Mouse (Mus musculus): ENCODE data around the gene Rhobtb1. TPM values are rescaled to one million over a fixed set of nuclear protein-coding genes. Genes with fewer than 3 reads are reported as not detected.
A peak's percentile ranks its signal among the peaks of the same experiment; 100 is the strongest.

Rhobtb1 gene
- polyA plus RNA-seq, 1 experiment from 2014 or later: 41.5 TPM

DNA sequence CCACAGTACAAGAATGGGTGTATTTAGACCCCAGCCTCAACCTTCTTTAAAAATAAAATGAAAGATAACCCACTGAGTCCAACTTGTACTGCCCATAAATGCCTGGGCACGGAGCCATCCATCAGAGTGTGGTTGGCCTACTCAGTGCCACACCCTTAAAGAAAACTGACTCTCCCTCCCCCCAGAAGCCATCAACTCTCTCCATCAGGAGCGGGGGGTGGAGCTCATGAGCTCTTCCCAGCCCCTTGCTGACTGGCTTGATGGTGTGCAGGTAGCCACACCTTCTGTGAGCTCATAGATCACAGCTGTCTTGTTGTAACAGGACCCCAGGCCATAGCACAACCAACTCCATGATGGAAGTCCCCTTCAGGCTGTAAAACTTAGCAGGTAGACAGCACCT, 6.2 kb downstream of the Rhobtb1 start:
- 65% methylated on average over 2 of the region's 2 CpGs for WGBS (ENCODE audit: insufficient replicate concordance)

DNA sequence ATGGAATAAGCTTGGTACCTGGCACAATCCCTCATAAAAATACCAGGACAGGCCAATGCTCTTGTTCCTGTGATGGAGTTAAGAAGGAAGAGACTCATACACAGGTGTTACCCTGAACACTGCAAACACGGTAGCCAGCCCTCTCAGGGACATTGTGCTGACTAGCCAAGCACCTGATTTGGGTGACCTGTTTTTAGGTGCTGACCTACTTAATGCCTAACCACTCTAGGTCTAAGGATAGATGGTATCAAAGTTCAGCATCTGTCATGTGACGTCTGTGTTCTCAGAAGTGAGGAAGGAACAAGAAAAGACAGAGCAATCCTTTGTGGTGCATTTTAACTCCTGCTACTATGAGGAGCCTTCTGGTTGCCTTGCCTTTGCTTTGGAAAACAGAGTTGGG, 9.6 kb downstream of the Rhobtb1 start:
- H3K9me3 ChIP-seq (ENCODE audit: low read length): no peaks in the 10 kb centered on the region
- no peaks in the 10 kb centered on the region for H3K27me3 ChIP-seq (ENCODE audit: insufficient read depth, low read length)
- H3K9ac ChIP-seq (replicated peaks): no peak overlapping the region
- H3K4me2 ChIP-seq (ENCODE audit: low read depth, low read length): no peak overlapping the region
- H3K4me3 ChIP-seq (ENCODE audit: low read depth, low read length): no peak overlapping the region
- 39% methylated on average over 2 of the region's 2 CpGs for WGBS (ENCODE audit: insufficient replicate concordance)
- DNase-seq (no peak), ATAC-seq (peak; percentile 93)
- H3K4me1 ChIP-seq (ENCODE audit: insufficient read depth): no peaks in the 10 kb centered on the region; the same call in 1 of the 2 replicates
- no peak for TF ChIP-seq EP300 (IDR thresholded peaks at IDR 0.05; ENCODE audit: low read depth)
- no peak for TF ChIP-seq CTCF (IDR thresholded peaks at IDR 0.05; ENCODE audit: low read depth)
- peak overlapping the region; percentile 73 for H3K27ac ChIP-seq (ENCODE audit: low read depth)
- H3K36me3 ChIP-seq (replicated peaks; ENCODE audit: insufficient read depth, low read length): no peaks in the 10 kb centered on the region; the same call in 1 of the 2 replicates

More for the DNA sequence above, 6.2 kb downstream of the Rhobtb1 start:
- ATAC-seq (no peak), DNase-seq (no peak)
- no peak overlapping the region for H3K27ac ChIP-seq (ENCODE audit: low read depth)
- no peak overlapping the region for H3K4me2 ChIP-seq (ENCODE audit: low read depth, low read length)
- TF ChIP-seq EP300 (IDR thresholded peaks at IDR 0.05; ENCODE audit: low read depth): no peak
- TF ChIP-seq CTCF (IDR thresholded peaks at IDR 0.05; ENCODE audit: low read depth): no peak
- no peaks in the 10 kb centered on the region for H3K27me3 ChIP-seq (ENCODE audit: insufficient read depth, low read length)
- no peak overlapping the region for H3K4me3 ChIP-seq (ENCODE audit: low read depth, low read length)
- H3K9me3 ChIP-seq (ENCODE audit: low read length): no peaks in the 10 kb centered on the region
- H3K9ac ChIP-seq (replicated peaks): no peak overlapping the region
- no peaks in the 10 kb centered on the region; the same call in 1 of the 2 replicates for H3K36me3 ChIP-seq (replicated peaks; ENCODE audit: insufficient read depth, low read length)
- no peaks in the 10 kb centered on the region; the same call in 1 of the 2 replicates for H3K4me1 ChIP-seq (ENCODE audit: insufficient read depth)

GRCm38 (mm10) chr10:69161503-69161902, 10.3 kb downstream of the Rhobtb1 start:
- no peak for DNase-seq
- Histone ChIP-seq H3K27me3 (ENCODE audit: insufficient read depth, low read length) (no peaks in the 10 kb centered on the region), H3K4me2 (ENCODE audit: low read depth, low read length) (no peak overlapping the region), H3K4me3 (ENCODE audit: low read depth, low read length) (no peak overlapping the region), H3K4me1 (ENCODE audit: insufficient read depth) (no peaks in the 10 kb centered on the region; the same call in 1 of the 2 replicates), H3K9me3 (ENCODE audit: low read length) (no peaks in the 10 kb centered on the region), H3K27ac (ENCODE audit: low read depth) (peak overlapping the region; percentile 73), H3K9ac (replicated peaks) (no peak overlapping the region), H3K36me3 (replicated peaks; ENCODE audit: insufficient read depth, low read length) (no peaks in the 10 kb centered on the region; the same call in 1 of the 2 replicates)
- no peak for ATAC-seq
- TF ChIP-seq CTCF (IDR thresholded peaks at IDR 0.05; ENCODE audit: low read depth) (no peak), EP300 (IDR thresholded peaks at IDR 0.05; ENCODE audit: low read depth) (no peak)
- 73% methylated on average over 3 of the region's 3 CpGs for WGBS (ENCODE audit: insufficient replicate concordance)

DNA sequence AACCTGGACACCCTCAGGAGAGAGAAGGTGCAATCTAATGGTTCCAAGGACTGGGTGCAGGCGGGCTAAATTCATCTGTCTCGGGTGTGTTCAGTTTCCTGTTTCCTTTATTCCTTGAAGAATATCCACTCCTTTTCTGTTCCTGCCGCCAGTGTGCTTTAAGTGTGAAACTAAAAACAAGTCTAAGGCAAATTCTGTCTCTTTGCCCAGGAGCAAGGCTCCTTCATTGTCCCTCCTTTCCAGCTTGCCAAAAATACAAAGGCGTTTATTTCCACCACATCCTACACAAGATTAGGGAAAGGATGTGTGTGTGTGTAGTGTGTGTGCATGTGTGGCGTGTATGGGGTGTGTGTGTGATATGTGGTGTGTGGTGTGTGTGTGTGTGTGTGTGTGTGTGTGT, 11.3 kb downstream of the Rhobtb1 start:
- H3K4me1 ChIP-seq (ENCODE audit: insufficient read depth): peaks cover 2% of the 10 kb centered on the region; the same call in 1 of the 2 replicates
- no peak overlapping the region for H3K4me3 ChIP-seq (ENCODE audit: low read depth, low read length)
- H3K4me2 ChIP-seq (ENCODE audit: low read depth, low read length): no peak overlapping the region
- DNase-seq: no peak
- 69% methylated on average over 5 of the region's 5 CpGs for WGBS (ENCODE audit: insufficient replicate concordance)
- H3K27ac ChIP-seq (ENCODE audit: low read depth): no peak overlapping the region
- no peaks in the 10 kb centered on the region for H3K9me3 ChIP-seq (ENCODE audit: low read length)
- no peak overlapping the region for H3K9ac ChIP-seq (replicated peaks)
- ATAC-seq: no peak
- H3K27me3 ChIP-seq (ENCODE audit: insufficient read depth, low read length): no peaks in the 10 kb centered on the region
- TF ChIP-seq CTCF (IDR thresholded peaks at IDR 0.05; ENCODE audit: low read depth): no peak
- no peak for TF ChIP-seq EP300 (IDR thresholded peaks at IDR 0.05; ENCODE audit: low read depth)
- H3K36me3 ChIP-seq (replicated peaks; ENCODE audit: insufficient read depth, low read length): no peaks in the 10 kb centered on the region

DNA sequence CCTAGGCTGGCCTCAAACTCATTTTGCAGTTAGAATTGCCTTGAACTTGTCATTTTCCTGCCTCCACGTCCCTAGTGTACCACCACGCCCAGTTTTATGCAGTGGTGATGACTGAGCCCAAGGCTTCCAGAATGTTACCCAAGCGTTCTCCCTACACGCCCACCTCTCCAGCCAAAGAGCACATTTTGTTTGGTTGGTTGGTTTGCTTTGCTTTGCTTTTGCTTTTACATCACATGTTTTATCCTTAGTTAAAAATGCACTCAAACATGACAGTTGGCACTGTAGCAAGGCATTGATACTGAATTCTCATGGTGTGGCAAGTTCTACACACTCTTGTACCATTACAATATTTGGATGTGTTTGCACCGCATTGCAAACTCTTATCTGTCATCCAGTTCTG, 12.0 kb downstream of the Rhobtb1 start:
- Histone ChIP-seq H3K9me3 (ENCODE audit: low read length) (no peaks in the 10 kb centered on the region), H3K36me3 (replicated peaks; ENCODE audit: insufficient read depth, low read length) (no peaks in the 10 kb centered on the region), H3K9ac (replicated peaks) (no peak overlapping the region), H3K4me2 (ENCODE audit: low read depth, low read length) (no peak overlapping the region), H3K27ac (ENCODE audit: low read depth) (no peak overlapping the region), H3K4me3 (ENCODE audit: low read depth, low read length) (no peak overlapping the region), H3K4me1 (ENCODE audit: insufficient read depth) (peaks cover 2% of the 10 kb centered on the region; the same call in 1 of the 2 replicates), H3K27me3 (ENCODE audit: insufficient read depth, low read length) (no peaks in the 10 kb centered on the region)
- ATAC-seq: no peak
- TF ChIP-seq CTCF (IDR thresholded peaks at IDR 0.05; ENCODE audit: low read depth) (no peak), EP300 (IDR thresholded peaks at IDR 0.05; ENCODE audit: low read depth) (no peak)
- 71% methylated on average over 5 of the region's 5 CpGs for WGBS (ENCODE audit: insufficient replicate concordance)
- no peak for DNase-seq

DNA sequence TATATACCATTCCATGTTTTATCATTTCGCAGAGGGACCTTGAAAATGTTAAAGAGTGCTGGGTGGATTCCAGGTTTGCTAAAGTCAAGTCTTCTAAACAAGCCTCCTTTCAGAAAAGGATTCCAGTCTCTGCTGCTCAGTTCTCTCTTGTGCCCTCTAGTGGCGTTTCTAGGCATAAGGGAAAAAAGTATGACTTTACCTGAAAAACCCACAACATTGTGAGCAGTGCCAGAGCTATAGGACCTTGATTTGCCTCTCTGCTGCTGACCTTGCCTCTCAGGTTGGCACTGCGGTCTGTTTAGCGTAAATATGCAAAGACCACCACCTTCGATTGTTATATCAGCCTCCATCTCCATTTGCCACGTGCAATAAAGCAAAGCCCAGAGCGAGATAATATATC, 13.9 kb downstream of the Rhobtb1 start:
- 59% methylated on average over 7 of the region's 7 CpGs for WGBS (ENCODE audit: insufficient replicate concordance)
- DNase-seq (no peak), ATAC-seq (no peak)
- peaks cover 2% of the 10 kb centered on the region; the same call in 1 of the 2 replicates for H3K4me1 ChIP-seq (ENCODE audit: insufficient read depth)
- peak overlapping the region; percentile 7; the same call in 1 of the 2 replicates for H3K27ac ChIP-seq (ENCODE audit: low read depth)
- H3K9ac ChIP-seq (replicated peaks): no peak overlapping the region
- peaks cover 3% of the 10 kb centered on the region; the same call in 1 of the 2 replicates for H3K9me3 ChIP-seq (ENCODE audit: low read length)
- H3K4me3 ChIP-seq (ENCODE audit: low read depth, low read length): no peak overlapping the region
- TF ChIP-seq CTCF (IDR thresholded peaks at IDR 0.05; ENCODE audit: low read depth) (peak; percentile 76), EP300 (IDR thresholded peaks at IDR 0.05; ENCODE audit: low read depth) (no peak)
- no peaks in the 10 kb centered on the region for H3K27me3 ChIP-seq (ENCODE audit: insufficient read depth, low read length)
- H3K36me3 ChIP-seq (replicated peaks; ENCODE audit: insufficient read depth, low read length): no peaks in the 10 kb centered on the region
- H3K4me2 ChIP-seq (ENCODE audit: low read depth, low read length): no peak overlapping the region
